Mouse (Mus musculus): ENCODE measurements at regions not wholly inside any gene's neighbourhood (a gene's known extent, or its start where the extent isn't known, plus 50 kb on each side); places are given as distances from the start of the nearest gene placed in this dataset.

GRCm38 (mm10) chr9:100366816-100367215 lies 119.8 kb downstream of the Il20rb start:
- WGBS (ENCODE audit: insufficient replicate concordance): 64% methylated on average over 6 of the region's 6 CpGs
- no peaks in the 10 kb centered on the region for H3K27me3 ChIP-seq
- DNase-seq (no peak), ATAC-seq (ENCODE audit: low read depth) (no peak)
- no peaks in the 10 kb centered on the region for H3K36me3 ChIP-seq
- no peak overlapping the region for H3K4me3 ChIP-seq (replicated peaks)
- no peak overlapping the region for H3K9ac ChIP-seq
- no peak overlapping the region for H3K27ac ChIP-seq
- no peaks in the 10 kb centered on the region for H3K9me3 ChIP-seq (replicated peaks)
- H3K4me2 ChIP-seq: no peak overlapping the region
- H3K4me1 ChIP-seq (replicated peaks): no peaks in the 10 kb centered on the region

- Histone ChIP-seq H3K4me1 (replicated peaks) (no peaks in the 10 kb centered on the region), H3K36me3 (no peaks in the 10 kb centered on the region), H3K4me3 (replicated peaks) (no peak overlapping the region), H3K9me3 (replicated peaks) (no peaks in the 10 kb centered on the region), H3K9ac (no peak overlapping the region), H3K27ac (no peak overlapping the region), H3K4me2 (no peak overlapping the region), H3K27me3 (no peaks in the 10 kb centered on the region; the same call in 1 of the 2 replicates)
- no peak for DNase-seq
- WGBS (ENCODE audit: insufficient replicate concordance): 47% methylated on average over 9 of the region's 9 CpGs
- no peak for ATAC-seq (ENCODE audit: low read depth)
These were observed 126.5 kb downstream of the Il20rb start for GRCm38 (mm10) chr9:100359934-100360716.

GRCm38 (mm10) chr9:100357553-100357952 lies 129.0 kb downstream of the Il20rb start:
- no peak overlapping the region for H3K9ac ChIP-seq
- no peak overlapping the region for H3K4me3 ChIP-seq (replicated peaks)

GRCm38 (mm10) chr9:100340796-100341195 lies 145.8 kb downstream of the Il20rb start:
- ATAC-seq (ENCODE audit: low read depth) (no peak), DNase-seq (no peak)
- no peak overlapping the region for H3K27ac ChIP-seq
- H3K27me3 ChIP-seq: no peaks in the 10 kb centered on the region
- no peak overlapping the region for H3K4me3 ChIP-seq (replicated peaks)
- no peak overlapping the region for H3K9ac ChIP-seq
- H3K36me3 ChIP-seq: no peaks in the 10 kb centered on the region
- no peaks in the 10 kb centered on the region for H3K4me1 ChIP-seq (replicated peaks)
- 60% methylated on average over 8 of the region's 8 CpGs for WGBS (ENCODE audit: insufficient replicate concordance)
- no peak overlapping the region for H3K4me2 ChIP-seq
- no peaks in the 10 kb centered on the region for H3K9me3 ChIP-seq (replicated peaks)

More at GRCm38 (mm10) chr9:100357553-100357952, 129.0 kb downstream of the Il20rb start:
- no peaks in the 10 kb centered on the region for H3K9me3 ChIP-seq (replicated peaks)
- DNase-seq: no peak
- 16% methylated on average over 12 of the region's 12 CpGs for WGBS (ENCODE audit: insufficient replicate concordance)
- no peaks in the 10 kb centered on the region; the same call in 1 of the 2 replicates for H3K27me3 ChIP-seq
- H3K4me1 ChIP-seq (replicated peaks): no peaks in the 10 kb centered on the region
- H3K36me3 ChIP-seq: no peaks in the 10 kb centered on the region
- ATAC-seq (ENCODE audit: low read depth): no peak
- H3K27ac ChIP-seq: no peak overlapping the region
- H3K4me2 ChIP-seq: no peak overlapping the region

GRCm38 (mm10) chr9:100307765-100308164 lies 178.8 kb downstream of the Il20rb start:
- ATAC-seq (ENCODE audit: low read depth) (no peak), DNase-seq (no peak)
- no peak overlapping the region for H3K4me3 ChIP-seq (replicated peaks)
- H3K9ac ChIP-seq: no peak overlapping the region
- no peak overlapping the region for H3K4me2 ChIP-seq
- H3K4me1 ChIP-seq (replicated peaks): no peaks in the 10 kb centered on the region
- 51% methylated on average over 5 of the region's 5 CpGs for WGBS (ENCODE audit: insufficient replicate concordance)
- H3K27me3 ChIP-seq: no peaks in the 10 kb centered on the region
- H3K36me3 ChIP-seq: no peaks in the 10 kb centered on the region
- no peaks in the 10 kb centered on the region for H3K9me3 ChIP-seq (replicated peaks)
- H3K27ac ChIP-seq: no peak overlapping the region

GRCm38 (mm10) chr9:100307364-100307763 lies 179.2 kb downstream of the Il20rb start:
- 41% methylated on average over 2 of the region's 2 CpGs for WGBS (ENCODE audit: insufficient replicate concordance)
- H3K4me1 ChIP-seq (replicated peaks): no peaks in the 10 kb centered on the region
- DNase-seq (no peak), ATAC-seq (ENCODE audit: low read depth) (no peak)
- no peaks in the 10 kb centered on the region for H3K27me3 ChIP-seq
- no peaks in the 10 kb centered on the region for H3K36me3 ChIP-seq
- H3K4me3 ChIP-seq (replicated peaks): no peak overlapping the region
- no peak overlapping the region for H3K27ac ChIP-seq
- H3K9ac ChIP-seq: no peak overlapping the region
- H3K9me3 ChIP-seq (replicated peaks): no peaks in the 10 kb centered on the region
- no peak overlapping the region for H3K4me2 ChIP-seq

- H3K27me3 ChIP-seq: no peaks in the 10 kb centered on the region
- H3K4me2 ChIP-seq: no peak overlapping the region
- no peaks in the 10 kb centered on the region for H3K9me3 ChIP-seq (replicated peaks)
- no peak overlapping the region for H3K9ac ChIP-seq
- no peak overlapping the region for H3K4me3 ChIP-seq (replicated peaks)
- 64% methylated on average over 6 of the region's 6 CpGs for WGBS (ENCODE audit: insufficient replicate concordance)
- no peaks in the 10 kb centered on the region for H3K4me1 ChIP-seq (replicated peaks)
- no peak for ATAC-seq (ENCODE audit: low read depth)
- H3K27ac ChIP-seq: no peak overlapping the region
- DNase-seq: no peak
- H3K36me3 ChIP-seq: no peaks in the 10 kb centered on the region
These were observed 182.8 kb downstream of the Il20rb start for GRCm38 (mm10) chr9:100303762-100304161.

- ATAC-seq (ENCODE audit: low read depth): no peak
- no peak overlapping the region for H3K4me3 ChIP-seq (replicated peaks)
- no peaks in the 10 kb centered on the region for H3K9me3 ChIP-seq (replicated peaks)
- DNase-seq: no peak
- H3K9ac ChIP-seq: no peak overlapping the region
- H3K36me3 ChIP-seq: no peaks in the 10 kb centered on the region
- no peak overlapping the region for H3K27ac ChIP-seq
- H3K4me1 ChIP-seq (replicated peaks): no peaks in the 10 kb centered on the region
- WGBS (ENCODE audit: insufficient replicate concordance): 53% methylated on average over 12 of the region's 12 CpGs
- H3K4me2 ChIP-seq: no peak overlapping the region
- H3K27me3 ChIP-seq: no peaks in the 10 kb centered on the region
These were observed 185.0 kb downstream of the Il20rb start for GRCm38 (mm10) chr9:100301613-100302012.

- Histone ChIP-seq H3K36me3 (no peaks in the 10 kb centered on the region), H3K4me3 (replicated peaks) (no peak overlapping the region), H3K27me3 (no peaks in the 10 kb centered on the region), H3K4me2 (no peak overlapping the region), H3K9ac (no peak overlapping the region), H3K27ac (no peak overlapping the region), H3K9me3 (replicated peaks) (no peaks in the 10 kb centered on the region), H3K4me1 (replicated peaks) (no peaks in the 10 kb centered on the region)
- DNase-seq: no peak
- no peak for ATAC-seq (ENCODE audit: low read depth)
- WGBS (ENCODE audit: insufficient replicate concordance): 63% methylated on average over 13 of the region's 13 CpGs
These were observed 209.2 kb downstream of the Il20rb start for GRCm38 (mm10) chr9:100277361-100277760.

- Histone ChIP-seq H3K9ac (no peak overlapping the region), H3K4me3 (replicated peaks) (no peak overlapping the region), H3K4me2 (no peak overlapping the region), H3K4me1 (replicated peaks) (no peaks in the 10 kb centered on the region), H3K27ac (no peak overlapping the region), H3K36me3 (no peaks in the 10 kb centered on the region), H3K27me3 (no peaks in the 10 kb centered on the region), H3K9me3 (replicated peaks) (no peaks in the 10 kb centered on the region)
- ATAC-seq (ENCODE audit: low read depth) (no peak), DNase-seq (no peak)
- 37% methylated on average over 16 of the region's 16 CpGs for WGBS (ENCODE audit: insufficient replicate concordance)
These were observed 219.8 kb downstream of the Il20rb start for GRCm38 (mm10) chr9:100266528-100267387.

- no peak overlapping the region for H3K4me3 ChIP-seq (replicated peaks)
- no peak overlapping the region for H3K9ac ChIP-seq
- no peaks in the 10 kb centered on the region for H3K27me3 ChIP-seq
- no peaks in the 10 kb centered on the region for H3K9me3 ChIP-seq (replicated peaks)
- no peaks in the 10 kb centered on the region for H3K4me1 ChIP-seq (replicated peaks)
- no peak overlapping the region for H3K27ac ChIP-seq
- ATAC-seq (ENCODE audit: low read depth) (no peak), DNase-seq (no peak)
- no peak overlapping the region for H3K4me2 ChIP-seq
- no peaks in the 10 kb centered on the region for H3K36me3 ChIP-seq
- WGBS (ENCODE audit: insufficient replicate concordance): 71% methylated on average over 10 of the region's 10 CpGs
These were observed 234.2 kb downstream of the Il20rb start for GRCm38 (mm10) chr9:100252409-100252808.
